Mouse (Mus musculus): ENCODE measurements around the gene Col25a1.
A peak's percentile ranks its signal among the peaks of the same experiment; 100 is the strongest.

Col25a1 gene

DNA sequence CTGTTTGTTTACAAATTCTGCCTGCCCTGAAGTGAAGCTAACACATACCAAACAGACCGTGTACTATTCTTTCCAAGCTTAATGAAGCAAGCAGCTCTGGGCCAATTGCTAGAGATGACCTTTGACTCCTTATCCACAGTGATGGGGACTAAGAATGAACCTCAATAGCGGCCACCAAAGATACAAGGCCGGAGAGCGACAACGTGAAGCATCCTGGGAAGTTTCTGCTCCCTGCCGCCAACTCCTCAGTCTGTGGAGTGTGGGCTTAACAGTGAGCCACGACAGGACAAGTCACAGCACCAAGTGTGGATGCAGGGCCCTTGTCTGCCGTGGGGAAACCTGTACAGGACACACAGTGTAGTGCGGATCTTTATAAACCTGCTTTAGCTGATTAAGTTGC lies 247.3 kb downstream of the Col25a1 start:
- DNase-seq (ENCODE audit: low spot score in 2 of 2): no peak

DNA sequence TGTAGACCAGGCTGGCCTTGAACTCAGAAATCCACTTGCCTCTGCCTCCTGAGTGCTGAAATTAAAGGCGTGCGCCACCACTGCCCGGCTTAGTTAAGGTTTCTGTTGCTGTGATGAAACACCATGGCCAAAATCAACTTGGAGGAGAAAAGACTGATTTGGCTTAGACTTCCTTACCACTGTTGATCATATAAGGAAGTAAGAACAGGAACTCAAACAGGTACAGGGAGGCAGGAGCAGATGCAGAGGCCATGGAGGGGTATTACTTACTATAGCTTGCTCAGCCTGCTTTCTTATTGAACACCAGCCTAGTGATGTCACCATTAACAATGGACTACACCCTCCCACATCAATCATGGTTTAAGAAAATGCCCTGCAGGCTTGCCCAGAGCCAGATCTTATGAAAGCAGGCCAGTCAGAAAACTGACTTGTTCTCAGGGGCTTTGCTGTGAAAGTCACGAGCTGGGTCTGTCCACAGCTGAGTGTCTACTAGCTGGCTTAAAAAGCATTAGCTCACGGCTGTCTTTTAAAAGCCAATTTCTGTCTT lies 249.1 kb downstream of the Col25a1 start:
- DNase-seq (ENCODE audit: low spot score in 2 of 2): no peak

DNA sequence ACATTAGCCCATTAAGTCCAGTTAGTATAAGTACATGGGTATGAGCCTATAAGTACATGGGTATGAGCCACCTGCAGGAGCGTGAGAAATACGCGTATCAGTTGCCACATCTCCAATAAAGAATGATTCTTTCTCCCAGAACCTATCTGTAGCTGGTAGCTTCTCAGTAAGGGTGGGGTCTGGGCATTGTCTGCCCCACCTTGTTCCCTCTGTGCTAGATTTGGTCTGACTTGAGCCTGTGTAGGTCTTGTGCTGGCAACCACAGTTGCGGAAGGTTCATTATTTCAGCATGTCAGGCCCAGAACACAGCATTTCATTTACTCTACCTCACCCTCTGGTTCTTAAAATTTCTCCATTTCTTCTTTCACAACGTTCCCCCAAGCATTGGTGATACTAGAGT lies 250.4 kb downstream of the Col25a1 start:
- no peak for DNase-seq (ENCODE audit: low spot score in 2 of 2)

DNA sequence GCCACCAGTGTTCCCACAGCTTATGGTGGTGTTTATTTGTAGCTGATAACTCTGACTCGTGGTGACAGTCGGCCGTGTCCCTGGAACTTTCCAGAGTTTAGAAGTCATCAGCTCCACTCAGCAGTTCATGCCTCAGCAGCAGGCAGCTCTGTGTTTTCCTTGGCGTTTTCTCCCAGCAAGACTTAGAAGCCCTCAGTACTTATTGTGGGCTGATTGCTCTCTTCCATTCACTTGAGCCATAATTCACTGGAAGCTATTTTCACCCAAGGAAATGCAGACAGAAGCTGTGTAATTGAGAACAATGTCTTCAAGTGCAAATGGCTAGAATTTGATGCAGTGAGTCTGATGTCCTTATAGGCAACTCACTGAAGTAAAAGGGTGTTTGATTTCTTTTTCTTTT lies 254.6 kb downstream of the Col25a1 start:
- DNase-seq (ENCODE audit: low spot score in 2 of 2): no peak

DNA sequence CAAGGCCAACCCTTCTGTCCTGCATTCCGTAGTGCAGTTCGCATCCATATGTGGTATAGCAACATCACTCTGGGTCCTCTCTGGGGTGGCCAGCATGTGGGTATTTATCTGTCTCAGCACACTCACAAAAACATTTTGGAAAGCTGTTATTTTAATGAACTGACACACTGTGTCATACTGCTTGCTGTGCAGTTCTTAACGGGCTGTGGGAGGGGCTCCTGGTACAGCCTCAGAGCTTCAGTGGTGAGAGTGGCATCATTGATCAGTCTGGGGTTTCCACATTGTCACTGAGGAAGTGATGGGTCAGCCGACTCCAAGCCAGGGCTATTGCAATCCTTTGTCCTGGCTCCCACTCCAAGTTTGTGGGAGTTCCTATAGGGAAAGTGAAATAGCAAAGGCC lies 255.9 kb downstream of the Col25a1 start:
- no peak for DNase-seq (ENCODE audit: low spot score in 2 of 2)

DNA sequence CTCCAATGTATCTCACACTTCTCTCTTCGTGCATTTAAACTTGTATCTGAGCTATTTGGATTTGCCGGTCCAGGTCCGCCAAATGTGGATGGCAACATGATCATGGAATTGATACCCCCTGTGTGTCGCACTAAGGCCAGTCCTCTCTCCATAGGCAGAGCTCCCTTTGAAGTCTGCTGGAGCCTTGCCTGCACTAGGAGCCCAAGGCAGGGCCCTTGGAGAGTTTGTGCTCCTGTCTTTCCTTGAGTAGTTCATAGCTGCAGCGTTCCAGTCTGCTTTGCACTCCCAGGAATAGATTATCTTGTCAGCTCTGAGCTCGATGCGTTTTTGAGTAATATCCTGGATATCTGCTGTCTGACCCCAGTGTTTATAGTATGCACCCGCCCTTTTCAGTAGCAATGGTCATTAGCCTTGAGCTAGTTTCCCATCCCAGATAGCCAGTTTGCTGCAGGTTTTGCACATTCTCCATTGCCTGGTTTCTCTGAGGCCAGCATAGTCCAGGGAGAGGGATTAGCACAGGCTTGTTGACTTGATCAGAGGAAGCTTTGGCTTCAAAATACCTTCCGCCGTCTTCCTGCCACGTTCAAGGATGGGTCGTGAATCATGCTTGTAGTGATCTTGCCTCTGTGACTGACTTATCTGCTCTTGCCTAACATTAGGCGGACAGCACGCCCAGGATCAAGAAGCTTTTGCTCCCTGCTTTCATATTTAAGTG lies 258.1 kb downstream of the Col25a1 start:
- no peak for DNase-seq (ENCODE audit: low spot score in 2 of 2)

DNA sequence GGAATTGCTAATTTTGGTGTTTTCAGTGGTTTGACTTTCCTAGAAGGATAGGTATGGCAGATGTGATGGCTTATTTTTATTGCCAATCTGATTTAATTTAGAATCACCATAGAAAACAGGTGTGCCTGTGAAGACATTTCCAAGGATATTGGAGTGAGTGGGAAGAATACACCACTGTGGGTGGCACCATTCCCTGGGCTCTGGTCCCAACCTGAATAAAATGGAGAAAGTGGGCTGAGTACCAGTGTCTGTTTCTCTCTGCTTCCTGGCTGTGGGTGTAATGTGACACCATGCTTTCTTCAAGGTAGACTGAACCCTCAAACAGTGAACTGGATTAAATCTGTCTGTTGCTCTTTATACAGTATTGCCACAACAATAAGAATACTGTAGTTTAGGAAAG lies 265.3 kb downstream of the Col25a1 start:
- DNase-seq (ENCODE audit: low spot score in 2 of 2): no peak

DNA sequence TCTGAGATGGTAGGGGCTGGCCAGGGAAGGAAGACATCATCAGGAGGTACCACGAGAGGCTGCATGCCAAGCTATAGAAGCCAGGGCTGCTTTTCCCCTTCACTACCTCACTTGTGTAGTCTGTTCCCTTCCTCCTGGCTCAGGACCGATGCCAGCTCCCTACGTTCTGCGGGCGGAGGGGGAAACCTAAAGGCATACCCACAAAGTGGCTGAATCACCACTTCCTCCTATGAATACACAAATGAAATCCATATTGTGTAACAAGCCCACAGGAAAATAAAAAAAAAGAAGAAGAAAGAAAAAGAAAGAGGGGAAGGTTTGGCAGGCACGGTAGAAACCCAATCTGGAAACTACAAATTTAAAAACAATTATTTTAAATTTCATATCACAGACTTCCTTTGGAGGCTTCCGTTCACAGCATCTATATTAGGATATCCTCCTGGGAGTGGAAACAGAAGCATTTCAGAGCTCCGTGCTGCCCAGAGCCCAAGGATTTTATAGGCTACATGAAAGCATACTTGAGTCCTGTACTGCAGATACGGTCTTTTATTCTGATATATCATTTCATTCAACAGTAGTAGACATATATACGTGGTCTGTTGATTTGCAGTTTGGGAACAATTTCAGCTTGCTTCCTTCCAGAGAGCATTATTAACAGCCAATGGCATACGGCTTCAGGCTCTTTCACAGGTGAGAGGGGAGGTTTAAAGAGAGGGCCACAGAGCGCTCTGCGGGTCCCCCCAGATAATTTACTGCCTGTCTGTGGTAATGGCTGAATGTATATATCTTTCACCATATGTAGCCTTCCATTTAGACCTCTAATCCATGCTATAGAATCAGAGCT lies 269.6 kb downstream of the Col25a1 start:
- peak; percentile 13 to 29 for DNase-seq (ENCODE audit: low spot score in 2 of 2)

DNA sequence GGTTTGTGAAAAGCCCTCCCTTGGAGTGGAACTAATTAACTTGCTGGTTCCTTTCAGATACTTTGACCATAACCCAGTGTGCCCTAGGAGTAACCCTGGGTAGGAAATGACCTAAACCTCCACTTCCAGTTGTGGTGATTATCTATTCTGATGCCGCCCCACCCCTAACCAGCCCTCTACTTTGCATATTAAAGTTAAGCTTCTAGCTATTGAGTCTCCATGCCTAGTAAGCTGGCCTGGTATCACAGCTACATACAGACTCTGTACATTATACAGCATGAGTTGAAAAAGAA lies 270.2 kb downstream of the Col25a1 start:
- DNase-seq (ENCODE audit: low spot score in 2 of 2): no peak

DNA sequence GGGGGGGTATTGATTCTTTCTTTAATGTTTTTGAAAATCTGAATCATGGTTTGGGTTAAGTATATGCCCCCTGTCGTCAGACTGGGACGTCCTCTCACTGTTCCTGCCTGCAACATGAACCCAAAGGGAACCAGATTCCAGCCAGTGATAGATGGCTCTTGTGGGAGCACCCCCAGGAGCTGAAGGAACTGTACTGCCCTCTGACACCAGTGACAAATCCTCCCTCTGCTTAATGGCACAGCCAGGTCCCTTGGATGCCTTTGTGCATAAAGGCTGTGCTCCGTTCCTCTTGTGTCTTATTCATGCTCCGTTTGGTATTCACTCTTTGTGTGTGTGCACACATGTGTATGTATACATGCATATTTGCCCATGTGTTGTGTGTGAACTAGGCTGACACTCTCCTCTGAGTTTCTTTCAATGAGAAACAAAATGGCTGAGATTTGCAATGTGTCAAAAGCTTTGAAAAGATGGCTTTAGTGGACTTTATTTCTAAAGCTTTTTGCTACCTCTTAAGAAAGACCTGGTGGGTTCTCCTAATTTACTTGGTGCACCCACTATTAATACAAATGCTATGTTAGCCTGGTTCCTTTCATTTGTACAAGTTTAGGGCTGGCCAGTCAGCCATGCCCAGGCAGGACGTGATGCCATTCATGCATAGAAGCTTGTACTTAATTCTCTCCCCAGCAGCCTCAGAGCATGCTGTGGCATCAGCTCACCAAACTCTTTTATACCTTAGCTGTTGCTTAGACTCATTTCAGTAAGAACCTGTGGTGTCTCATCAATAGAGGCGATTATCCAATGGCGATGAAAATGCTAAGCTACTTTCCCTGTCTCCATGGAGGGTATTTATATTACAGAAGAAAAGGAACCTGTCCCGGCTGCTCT lies 273.5 kb downstream of the Col25a1 start:
- no peak for DNase-seq (ENCODE audit: low spot score in 2 of 2)

DNA sequence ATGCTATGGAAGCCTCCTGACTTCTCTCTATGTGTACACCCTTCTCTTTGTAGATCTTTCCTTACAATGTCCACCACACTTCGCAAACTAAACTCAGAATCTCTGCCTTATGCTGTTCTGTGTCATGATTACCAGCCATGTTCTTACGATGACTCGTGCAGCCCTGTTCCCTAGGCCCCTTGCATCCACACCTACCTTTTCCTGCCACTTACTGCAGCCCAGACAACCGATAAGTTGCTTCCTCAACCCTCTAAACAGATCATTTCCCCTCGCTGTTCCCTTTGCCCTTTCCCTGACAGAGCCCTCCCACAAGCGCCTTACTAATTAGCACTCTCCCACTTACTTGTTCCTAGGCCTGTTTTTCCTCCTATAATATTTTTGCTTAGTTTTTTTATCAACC lies 275.9 kb downstream of the Col25a1 start:
- DNase-seq (ENCODE audit: low spot score in 2 of 2): no peak

DNA sequence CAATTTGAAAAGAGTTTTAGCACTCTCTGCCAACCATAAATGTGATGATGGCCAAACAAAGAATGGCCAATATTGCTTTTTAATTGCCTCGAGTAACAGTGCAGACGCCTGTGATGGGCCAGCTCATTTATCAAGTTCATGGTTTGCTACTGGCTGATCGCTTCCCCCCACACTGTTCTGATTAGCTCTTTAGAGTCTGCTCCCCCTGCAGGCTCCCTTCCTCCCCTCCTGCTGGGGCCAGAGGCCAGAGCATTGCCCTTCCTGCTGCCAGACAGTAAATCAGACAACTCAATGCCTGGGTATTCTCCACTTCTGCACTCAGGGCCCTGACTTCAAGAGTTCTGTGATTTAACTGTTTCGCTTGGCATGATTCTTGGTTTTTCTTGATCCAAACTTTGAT lies 281.9 kb downstream of the Col25a1 start:
- DNase-seq (ENCODE audit: low spot score in 2 of 2): no peak

DNA sequence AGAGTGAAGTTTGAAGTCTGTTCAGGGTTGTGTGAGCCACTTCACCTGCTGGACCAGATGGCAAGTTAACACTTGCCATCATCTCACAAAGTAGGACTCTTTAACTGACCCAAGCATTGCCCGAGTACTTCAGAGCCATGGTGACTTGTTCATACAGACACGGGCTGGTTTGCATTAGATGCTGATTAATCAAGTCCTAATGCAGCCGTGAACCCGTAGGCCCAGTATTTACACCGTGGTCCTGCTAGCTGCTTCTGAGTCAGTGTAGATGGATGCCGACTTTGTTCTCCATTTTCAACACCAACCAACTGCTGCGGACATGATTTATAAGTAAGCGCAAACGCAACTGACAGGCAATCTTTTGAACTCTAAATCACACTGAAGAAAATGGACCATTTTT lies 287.6 kb downstream of the Col25a1 start:
- DNase-seq (ENCODE audit: low spot score in 2 of 2): no peak

DNA sequence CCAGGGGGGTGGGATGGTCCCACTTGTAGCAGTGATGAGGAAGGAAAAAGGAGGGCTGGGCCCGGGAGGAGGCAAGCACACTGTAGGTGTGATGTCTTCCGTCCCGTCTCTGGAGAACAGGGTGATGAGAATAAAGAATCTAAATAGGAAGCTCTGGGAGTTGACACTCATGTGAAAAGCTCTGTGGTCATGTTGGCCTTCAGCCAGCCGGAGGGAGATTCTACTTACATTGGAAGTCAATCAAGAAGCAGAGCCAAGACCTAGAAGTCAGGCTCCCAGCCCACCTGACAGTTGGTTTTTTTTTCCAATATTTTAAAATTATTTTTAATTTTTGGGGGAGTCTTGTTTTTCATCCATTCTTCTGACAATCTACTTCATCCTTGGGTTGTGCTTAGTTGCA lies 297.5 kb downstream of the Col25a1 start:
- DNase-seq (ENCODE audit: low spot score in 2 of 2): no peak

DNA sequence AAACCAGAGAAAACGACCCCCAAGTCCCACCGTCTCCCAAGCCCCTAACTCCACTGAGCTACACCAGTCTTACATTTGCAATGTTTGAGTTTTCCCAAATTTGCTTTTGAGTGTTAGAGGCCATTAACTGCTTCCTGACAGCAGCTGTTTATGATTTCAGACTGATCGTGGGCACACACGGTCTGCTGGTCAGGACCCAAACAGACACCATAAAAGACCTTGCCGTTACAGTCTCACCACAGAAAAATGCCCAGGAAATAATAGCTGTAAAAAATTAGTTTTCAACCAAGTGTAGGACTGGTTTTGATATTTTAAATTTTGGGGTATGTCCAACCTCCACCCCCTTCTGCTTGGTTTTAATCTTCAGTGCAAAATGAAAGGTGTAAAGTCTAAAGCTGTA lies 298.8 kb downstream of the Col25a1 start:
- DNase-seq (ENCODE audit: low spot score in 2 of 2): no peak

DNA sequence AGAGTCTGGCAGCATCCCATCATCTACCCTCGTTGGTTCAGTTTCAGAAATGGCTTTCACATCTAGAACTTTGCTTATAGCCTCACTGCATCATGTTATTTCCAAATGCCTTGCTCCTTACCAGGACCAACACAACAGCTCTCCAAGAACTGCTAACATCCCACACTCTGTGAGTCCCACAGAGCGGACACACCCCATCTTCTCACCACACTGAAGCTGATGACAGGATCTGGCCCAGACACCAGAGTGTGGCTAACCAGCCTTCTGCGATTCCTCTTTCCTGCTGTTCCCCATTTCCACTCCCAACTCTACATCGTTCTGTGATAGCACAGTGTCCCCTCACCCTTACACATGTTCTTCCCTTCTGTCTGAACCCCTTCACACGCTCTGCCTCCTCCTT lies 301.5 kb downstream of the Col25a1 start:
- DNase-seq (ENCODE audit: low spot score in 2 of 2): peak in 1 of 2 experiments; percentile 13

DNA sequence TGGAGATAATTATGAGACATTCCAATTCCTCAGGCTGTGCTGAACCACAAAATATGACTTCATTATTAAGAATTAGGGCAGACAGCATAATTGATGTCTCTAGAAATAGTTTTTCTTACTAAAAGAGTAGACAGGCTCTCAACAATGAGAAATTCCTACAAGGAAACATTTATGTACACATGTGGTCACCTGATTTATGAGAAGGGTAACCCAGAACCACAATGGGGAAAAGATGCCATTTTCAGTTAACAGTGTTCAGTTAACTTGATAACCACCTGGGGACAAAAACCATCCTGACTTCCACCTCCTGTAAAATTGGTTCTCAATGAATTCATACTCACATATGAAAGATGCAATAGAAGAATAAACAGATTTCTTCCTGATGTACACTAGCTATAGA lies 305.7 kb downstream of the Col25a1 start:
- no peak for DNase-seq (ENCODE audit: low spot score in 2 of 2)

DNA sequence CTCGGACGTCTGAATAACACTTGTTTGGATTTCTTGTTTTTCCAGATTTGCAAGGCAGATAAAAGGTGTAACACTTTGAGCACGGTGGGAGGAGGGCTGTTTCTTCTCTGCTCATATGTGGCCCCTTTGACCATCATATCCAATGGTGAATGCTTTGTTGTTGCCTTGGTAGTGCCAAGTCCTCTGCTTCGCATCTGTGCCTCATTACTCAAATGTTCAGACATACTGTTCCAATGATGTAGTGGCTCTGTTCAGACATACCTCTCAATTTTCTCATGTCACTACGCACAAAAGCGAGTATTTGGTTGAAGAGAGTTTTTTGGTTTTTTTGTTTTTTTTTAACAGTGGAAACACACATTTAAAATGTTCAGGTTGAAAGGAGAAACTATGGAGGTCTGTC lies 308.5 kb downstream of the Col25a1 start:
- DNase-seq (ENCODE audit: low spot score in 2 of 2): no peak

DNA sequence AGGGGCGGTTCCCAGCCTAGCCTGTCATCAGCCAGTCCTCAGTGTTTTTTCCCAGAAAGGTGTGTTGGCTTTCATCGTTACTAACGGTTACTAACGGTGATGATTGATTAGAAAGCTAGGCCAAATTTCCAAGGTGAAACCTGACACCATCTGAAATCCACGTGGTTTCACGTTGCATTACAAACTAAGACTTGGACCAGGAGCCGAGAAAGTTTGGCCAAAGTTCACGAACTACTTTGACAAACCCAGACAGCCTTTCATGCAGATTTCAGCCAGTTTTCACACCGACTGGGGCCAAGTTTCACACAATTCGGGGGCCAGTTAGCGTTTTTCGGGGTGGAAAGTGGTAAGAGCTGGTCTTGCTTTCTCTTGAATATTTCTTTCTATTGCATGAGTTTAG lies 309.4 kb downstream of the Col25a1 start:
- DNase-seq (ENCODE audit: low spot score in 2 of 2): no peak

DNA sequence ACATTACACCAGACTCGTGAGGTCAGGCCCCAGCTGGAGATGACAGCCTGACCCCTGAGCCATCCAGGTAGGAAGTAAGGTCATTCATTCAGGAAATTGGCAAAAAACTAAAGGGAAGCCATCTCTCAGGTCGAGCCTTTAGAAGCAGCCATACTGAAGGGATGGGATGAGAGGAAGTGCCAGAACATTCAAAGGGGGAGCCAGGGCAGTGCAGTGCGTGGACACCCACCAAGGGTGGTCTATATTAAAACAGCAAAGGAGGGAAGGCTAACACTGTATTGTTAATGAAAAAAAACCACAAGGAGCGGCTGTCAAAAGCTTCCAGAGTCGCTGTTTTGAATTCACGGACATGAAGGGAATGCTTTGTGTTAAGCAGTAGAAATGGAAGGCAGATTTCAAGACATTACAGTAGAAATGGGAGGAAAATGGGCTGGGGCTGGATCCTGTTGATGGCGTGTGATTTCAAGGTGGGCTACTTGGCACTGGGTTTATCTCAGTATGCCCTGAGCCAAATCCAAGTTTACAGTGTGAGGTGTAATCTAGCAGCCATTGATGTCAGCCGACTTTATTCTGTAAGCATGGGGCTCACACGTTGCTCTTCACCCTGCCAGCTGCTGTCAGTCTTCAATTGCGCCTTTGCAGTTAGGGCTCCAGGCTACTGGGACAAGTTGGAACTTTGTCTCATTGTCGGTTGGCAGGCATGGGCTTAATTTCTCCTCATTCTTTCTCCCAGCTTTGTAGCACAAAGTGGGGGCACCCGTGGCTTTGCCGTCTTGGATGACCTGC lies 312.7 kb downstream of the Col25a1 start:
- no peak for DNase-seq (ENCODE audit: low spot score in 2 of 2)

DNA sequence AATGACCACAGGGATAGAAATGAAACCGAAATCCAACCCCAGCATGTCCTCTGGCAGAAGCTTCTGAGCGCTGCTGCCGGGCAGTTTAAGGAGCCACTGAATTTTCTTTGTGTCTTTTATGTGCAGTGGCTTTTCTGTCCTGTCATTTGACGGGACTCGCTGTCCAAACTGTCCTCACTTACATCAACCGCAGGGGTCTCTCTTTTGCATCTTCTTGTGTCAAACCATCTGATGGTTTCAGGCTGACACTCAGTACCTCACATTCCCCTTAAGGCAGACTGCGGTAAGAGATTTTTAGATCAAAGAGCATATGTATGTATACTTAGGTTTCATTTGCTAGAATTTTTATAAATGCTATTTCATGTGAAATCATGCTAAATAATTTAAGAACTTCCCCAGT lies 318.6 kb downstream of the Col25a1 start:
- DNase-seq (ENCODE audit: low spot score in 2 of 2): no peak

DNA sequence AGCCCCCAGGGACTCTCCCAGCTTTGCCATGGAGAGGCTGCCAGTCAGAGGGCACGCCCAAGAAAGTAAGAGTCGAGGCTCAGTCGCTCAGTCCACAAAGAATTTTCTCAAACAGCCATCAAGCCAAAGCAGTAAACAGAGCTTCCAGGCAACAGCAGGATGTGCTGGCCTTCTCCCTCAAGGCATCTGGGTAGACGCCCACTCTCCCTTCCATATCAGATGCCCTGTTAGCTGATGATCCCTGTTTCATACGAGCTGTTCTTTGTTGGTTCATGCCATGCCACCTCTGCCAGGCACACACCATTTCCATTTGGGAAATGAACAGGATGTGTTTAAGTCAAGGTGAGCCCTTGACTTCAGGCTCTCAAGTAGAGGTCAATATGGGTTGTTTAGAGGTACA lies 334.1 kb downstream of the Col25a1 start:
- no peak for DNase-seq (ENCODE audit: low spot score in 2 of 2)

Data from frontal cortex, postnatal 14 days (tissue).